Mouse (Mus musculus) embryonic facial prominence, embryonic 13.5 days (tissue): Measurements from ENCODE around the gene Pax1. TPM values are rescaled to one million over a fixed set of nuclear protein-coding genes. Genes with fewer than 3 reads are reported as not detected.
A peak's percentile ranks its signal among the peaks of the same experiment; 100 is the strongest.

Experiments
- ATAC-seq: fragments of 200-750 bp; cut with Nextera tagmentation; 2 replicates; pipeline ENCODE4 v1.8.0; 2017; ENCODE audit warnings: low read depth; ENCODE audit not compliant: insufficient number of reproducible peaks, insufficient read depth, low FRiP score, low TSS enrichment
- H3K27ac ChIP-seq: fragments of 300-500 bp; sonication (generic); 2 replicates; pipeline ENCODE4 v1.5.1; 2015; ENCODE audit warnings: moderate library complexity, mild to moderate bottlenecking, inconsistent platforms
- H3K27me3 ChIP-seq: fragments of 300-500 bp; sonication (generic); 2 replicates; pipeline ENCODE4 v1.6.1; 2015; ENCODE audit warnings: mild to moderate bottlenecking, inconsistent platforms
- H3K36me3 ChIP-seq: fragments of 300-500 bp; sonication (generic); 2 replicates; pipeline ENCODE4 v1.6.1; 2015; ENCODE audit warnings: mild to moderate bottlenecking, inconsistent platforms
- H3K4me1 ChIP-seq: fragments of 300-500 bp; sonication (generic); 2 replicates; pipeline ENCODE4 v1.6.1; 2015; ENCODE audit warnings: inconsistent platforms
- H3K4me2 ChIP-seq: fragments of 300-500 bp; sonication (generic); 2 replicates; pipeline ENCODE4 v1.6.1; 2015; ENCODE audit warnings: moderate library complexity, mild to moderate bottlenecking, inconsistent platforms
- H3K4me3 ChIP-seq: fragments of 300-500 bp; sonication (generic); 2 replicates; pipeline ENCODE4 v1.5.1; 2015; ENCODE audit warnings: mild to moderate bottlenecking, inconsistent platforms
- H3K9ac ChIP-seq: fragments of 300-500 bp; sonication (generic); 2 replicates; pipeline ENCODE4 v1.6.1; 2015; ENCODE audit warnings: mild to moderate bottlenecking, inconsistent platforms
- H3K9me3 ChIP-seq: fragments of 300-500 bp; sonication (generic); 2 replicates; pipeline ENCODE4 v1.6.1; 2016; ENCODE audit warnings: inconsistent platforms
- WGBS: fragments of 180-500 bp; shearing (Covaris S2); methylation state at CpG from one replicate; pipeline ENCODE4 v1.1.7; 2015; ENCODE audit warnings: mixed read lengths; 5-methylcytosine and 5-hydroxymethylcytosine counted together
- polyA plus RNA-seq: library from polyadenylated mRNA; unstranded; fragments of >200 nt; fragmentation: Nextera tagmentation; extraction: Ambion mirVana; gene quantifications from 2 replicates; pipeline ENCODE4 v1.2.1, GENCODE M21; 2015

Gene Pax1
- polyA plus RNA-seq, 1 experiment from 2014 or later, result 17.8 TPM

DNA sequence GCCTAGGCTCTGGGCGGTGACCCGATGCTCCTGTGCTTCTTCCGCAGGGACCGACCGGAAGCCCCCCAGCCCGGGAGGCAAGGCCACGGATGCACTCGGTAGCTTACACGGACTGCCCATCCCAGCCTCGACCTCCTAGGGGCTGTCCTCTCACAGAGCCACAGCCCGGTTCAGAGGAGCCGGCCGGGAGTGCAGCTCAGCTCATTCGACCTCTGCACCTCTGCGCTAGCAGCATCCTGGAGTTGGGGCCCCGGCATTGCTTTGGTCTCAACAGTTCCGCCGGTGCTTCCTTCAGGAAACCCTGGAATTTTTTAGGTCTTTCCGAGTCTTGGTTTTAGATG is 11.9 kb downstream of the Pax1 start:
- Histone ChIP-seq H3K9ac (0 out of 2 replicates have a peak overlapping the region, but pooled peaks have one; percentile 51), H3K9me3 (no peaks in the 10 kb centered on the region), H3K4me3 (no peak overlapping the region), H3K27me3 (peaks cover 89% of the 10 kb centered on the region), H3K27ac (no peak overlapping the region), H3K36me3 (no peaks in the 10 kb centered on the region), H3K4me1 (peaks cover 15% of the 10 kb centered on the region), H3K4me2 (peak overlapping the region; percentile 28; the same call in 1 of the 2 replicates)
- no peak for ATAC-seq
- WGBS, result 11% methylated on average over 19 of the region's 19 CpGs

DNA sequence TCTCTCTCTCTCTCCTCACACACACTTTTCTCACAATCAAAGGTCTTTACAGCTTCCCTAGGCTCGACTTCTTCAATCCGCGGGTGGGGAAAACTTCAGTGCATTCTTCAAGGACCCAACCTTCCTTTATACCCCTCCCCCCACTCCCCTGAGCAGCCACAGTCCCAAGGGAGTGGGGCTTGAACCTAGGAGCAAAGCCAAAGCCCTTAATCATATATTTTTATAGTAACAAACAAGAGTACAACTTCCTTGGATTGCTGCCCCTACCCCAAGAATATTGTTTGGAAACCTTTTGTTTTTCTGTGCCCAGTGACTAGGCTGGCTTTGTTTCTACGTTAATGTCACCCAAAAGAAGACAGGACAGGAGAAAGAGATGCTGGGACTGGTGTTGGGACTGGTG is 12.5 kb downstream of the Pax1 start:
- H3K36me3 ChIP-seq, result no peaks in the 10 kb centered on the region
- H3K9me3 ChIP-seq, result no peaks in the 10 kb centered on the region
- H3K27me3 ChIP-seq, result peaks cover 89% of the 10 kb centered on the region
- peaks cover 15% of the 10 kb centered on the region for H3K4me1 ChIP-seq
- H3K4me3 ChIP-seq, result no peak overlapping the region
- WGBS, result 5% methylated on average over 4 of the region's 4 CpGs
- no peak overlapping the region for H3K4me2 ChIP-seq
- H3K9ac ChIP-seq, result no peak overlapping the region
- ATAC-seq, result no peak
- no peak overlapping the region for H3K27ac ChIP-seq

DNA sequence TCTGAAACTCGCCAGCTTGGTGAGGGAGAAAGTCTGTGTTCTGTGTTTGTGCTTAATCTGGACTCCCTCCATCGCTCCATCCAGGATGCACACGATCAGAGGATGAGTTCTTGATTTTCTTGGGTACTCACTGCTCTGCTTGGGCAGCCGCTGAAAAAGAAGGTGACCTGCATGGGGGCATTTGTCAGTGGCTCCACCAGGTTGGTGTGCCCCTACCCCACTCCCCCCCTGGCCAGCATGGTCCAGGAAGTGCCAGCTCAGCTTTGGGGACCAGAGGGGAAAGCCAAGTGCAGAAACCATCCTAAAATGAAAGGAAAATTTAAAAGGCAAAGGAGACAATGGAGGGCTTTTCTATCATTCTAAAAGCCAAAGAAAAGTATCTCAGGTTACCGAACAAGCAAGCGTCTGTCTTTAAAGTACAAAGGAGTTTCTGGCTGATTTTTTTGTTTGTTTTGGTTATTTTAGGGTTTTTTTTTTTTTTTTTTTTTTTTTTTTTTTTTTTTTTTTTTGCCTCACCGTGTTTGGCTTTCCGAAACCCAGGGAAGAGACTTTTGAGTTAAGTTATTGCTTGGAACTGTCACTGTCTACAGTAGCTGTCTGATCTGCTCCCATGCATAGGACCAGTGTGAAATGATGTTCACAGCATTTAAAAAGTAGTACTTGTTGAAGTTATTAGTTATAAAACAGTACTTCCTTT is 13.4 kb downstream of the Pax1 start:
- Histone ChIP-seq H3K4me3 (no peak overlapping the region), H3K9me3 (no peaks in the 10 kb centered on the region), H3K9ac (no peak overlapping the region), H3K27ac (no peak overlapping the region), H3K27me3 (peaks cover 84% of the 10 kb centered on the region), H3K4me1 (peaks cover 15% of the 10 kb centered on the region), H3K36me3 (no peaks in the 10 kb centered on the region), H3K4me2 (no peak overlapping the region)
- no peak for ATAC-seq
- WGBS, result 19% methylated on average over 8 of the region's 8 CpGs

DNA sequence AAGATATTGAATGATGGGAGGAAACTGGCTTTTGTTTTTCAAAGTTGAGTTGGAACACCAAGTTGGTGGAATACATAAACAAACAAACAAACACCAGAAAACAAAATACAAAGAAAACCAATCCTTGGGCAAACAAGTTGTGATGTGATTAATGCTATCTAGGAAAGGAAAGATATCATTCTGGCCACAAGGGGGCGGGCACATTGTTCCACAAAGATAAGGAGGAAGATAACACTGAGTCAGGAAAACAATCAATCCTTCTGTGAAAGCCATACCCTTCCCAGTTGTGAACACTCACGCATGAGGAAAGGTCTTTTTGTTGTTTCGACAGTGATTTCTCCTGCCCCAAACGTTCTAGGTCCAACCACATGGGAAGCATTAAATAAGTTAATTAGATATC is 17.2 kb downstream of the Pax1 start:
- Histone ChIP-seq H3K27ac (no peak overlapping the region), H3K4me1 (peaks cover 9% of the 10 kb centered on the region), H3K36me3 (no peaks in the 10 kb centered on the region), H3K4me2 (no peak overlapping the region), H3K27me3 (peaks cover 55% of the 10 kb centered on the region), H3K9ac (no peak overlapping the region), H3K9me3 (no peaks in the 10 kb centered on the region), H3K4me3 (no peak overlapping the region)
- no peak for ATAC-seq
- 8% methylated on average over 4 of the region's 4 CpGs for WGBS

DNA sequence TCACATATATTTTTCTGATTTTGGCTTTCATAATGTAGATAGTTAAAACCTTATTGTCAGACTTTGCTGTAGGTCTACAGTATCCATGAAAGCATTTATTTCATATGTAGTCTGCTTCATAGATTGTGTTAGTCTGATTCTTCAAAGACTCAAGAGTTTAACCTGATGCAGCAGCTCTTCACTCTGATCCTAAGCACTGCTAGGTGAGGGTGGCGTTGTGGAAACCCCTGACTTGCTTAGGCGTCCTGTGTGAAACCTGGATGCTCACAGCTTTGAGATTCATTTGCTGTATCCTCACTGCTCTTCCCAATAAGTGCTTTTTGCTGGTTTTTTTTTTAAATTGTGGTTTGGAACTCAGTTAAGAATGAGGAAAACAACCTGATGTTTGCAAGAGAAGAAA is 21.6 kb downstream of the Pax1 start:
- H3K9me3 ChIP-seq, result no peaks in the 10 kb centered on the region
- H3K9ac ChIP-seq, result no peak overlapping the region
- WGBS, result 88% methylated on average over 2 of the region's 2 CpGs

DNA sequence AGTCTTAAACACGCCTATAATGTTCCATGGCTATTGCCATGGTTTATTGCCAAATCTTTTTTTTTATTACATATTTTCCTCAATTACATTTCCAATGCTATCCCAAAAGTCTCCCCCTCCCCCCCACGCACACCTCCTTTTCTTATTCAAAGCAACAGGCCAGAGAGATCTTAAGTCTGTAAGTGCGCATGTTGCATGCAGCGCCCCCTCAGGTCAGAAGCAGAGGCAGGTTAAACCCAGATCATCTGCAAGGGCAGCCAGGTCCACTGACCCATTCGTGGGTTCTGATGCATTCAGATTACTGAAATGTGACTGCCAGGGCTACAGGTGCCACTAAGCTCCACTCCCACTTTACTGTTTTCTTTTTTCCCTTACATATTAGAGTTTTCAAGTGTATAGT is 25.2 kb downstream of the Pax1 start:
- H3K27me3 ChIP-seq, result no peaks in the 10 kb centered on the region
- 49% methylated on average over 5 of the region's 5 CpGs for WGBS
- H3K9ac ChIP-seq, result no peak overlapping the region
- no peaks in the 10 kb centered on the region for H3K9me3 ChIP-seq
- H3K4me3 ChIP-seq, result no peak overlapping the region
- H3K4me1 ChIP-seq, result no peaks in the 10 kb centered on the region
- no peaks in the 10 kb centered on the region for H3K36me3 ChIP-seq
- no peak for ATAC-seq
- no peak overlapping the region for H3K4me2 ChIP-seq
- no peak overlapping the region for H3K27ac ChIP-seq

More for the DNA sequence above, 21.6 kb downstream of the Pax1 start:
- Histone ChIP-seq H3K36me3 (no peaks in the 10 kb centered on the region), H3K4me2 (no peak overlapping the region), H3K27ac (no peak overlapping the region), H3K27me3 (0 out of 2 replicates have a peak, but pooled peaks cover 11% of the 10 kb centered on the region), H3K4me3 (no peak overlapping the region), H3K4me1 (no peaks in the 10 kb centered on the region)
- ATAC-seq, result no peak

DNA sequence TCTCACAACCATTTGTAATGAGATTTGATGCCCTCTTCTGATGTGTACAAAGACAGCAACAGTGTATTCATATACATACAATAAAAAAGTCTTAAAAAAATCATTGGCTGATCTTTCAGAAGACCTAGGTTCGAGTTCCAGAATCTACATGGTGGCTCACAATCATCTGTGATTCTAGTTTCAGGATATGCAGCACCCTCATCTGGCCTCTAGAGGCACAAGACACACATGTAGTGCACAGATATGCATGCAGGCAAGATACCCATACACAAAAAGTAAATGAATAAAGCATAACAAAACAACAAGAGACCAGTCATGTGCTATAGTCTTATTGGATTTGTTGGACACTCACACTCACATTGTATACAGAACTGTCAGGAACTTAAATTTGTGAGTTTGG is 47.6 kb downstream of the Pax1 start:
- H3K27ac ChIP-seq, result no peak overlapping the region
- H3K9ac ChIP-seq, result no peak overlapping the region
- no peaks in the 10 kb centered on the region for H3K36me3 ChIP-seq
- no peaks in the 10 kb centered on the region for H3K27me3 ChIP-seq
- WGBS, result 67% methylated on average over 1 of the region's 1 CpGs
- H3K4me3 ChIP-seq, result no peak overlapping the region
- no peaks in the 10 kb centered on the region for H3K4me1 ChIP-seq
- no peak overlapping the region for H3K4me2 ChIP-seq
- H3K9me3 ChIP-seq, result no peaks in the 10 kb centered on the region
- no peak for ATAC-seq

DNA sequence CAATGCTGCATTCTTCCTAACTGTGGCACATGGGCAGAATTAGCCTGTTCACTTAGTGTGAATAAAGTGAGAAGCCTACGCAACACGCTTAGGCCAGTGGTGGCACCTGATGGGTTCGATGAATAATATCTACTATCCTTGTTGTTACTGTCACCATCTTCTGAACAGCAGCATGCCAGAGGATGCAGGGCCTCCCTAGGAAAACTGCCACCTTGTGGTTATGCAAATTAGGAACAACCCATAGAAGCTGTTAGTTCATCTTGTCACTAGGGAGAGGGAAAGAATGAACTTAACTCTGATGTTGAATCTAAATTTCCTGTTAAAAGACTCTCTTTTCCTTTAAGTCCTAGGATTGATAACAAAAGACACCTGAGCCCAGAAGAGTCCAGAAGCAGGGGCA is 53.3 kb downstream of the Pax1 start:
- 86% methylated on average over 3 of the region's 3 CpGs for WGBS
- Histone ChIP-seq H3K9me3 (no peaks in the 10 kb centered on the region), H3K4me2 (no peak overlapping the region), H3K27me3 (no peaks in the 10 kb centered on the region), H3K36me3 (no peaks in the 10 kb centered on the region), H3K4me3 (no peak overlapping the region), H3K4me1 (peaks cover 5% of the 10 kb centered on the region; the same call in 1 of the 2 replicates), H3K27ac (no peak overlapping the region), H3K9ac (no peak overlapping the region)
- ATAC-seq, result no peak

DNA sequence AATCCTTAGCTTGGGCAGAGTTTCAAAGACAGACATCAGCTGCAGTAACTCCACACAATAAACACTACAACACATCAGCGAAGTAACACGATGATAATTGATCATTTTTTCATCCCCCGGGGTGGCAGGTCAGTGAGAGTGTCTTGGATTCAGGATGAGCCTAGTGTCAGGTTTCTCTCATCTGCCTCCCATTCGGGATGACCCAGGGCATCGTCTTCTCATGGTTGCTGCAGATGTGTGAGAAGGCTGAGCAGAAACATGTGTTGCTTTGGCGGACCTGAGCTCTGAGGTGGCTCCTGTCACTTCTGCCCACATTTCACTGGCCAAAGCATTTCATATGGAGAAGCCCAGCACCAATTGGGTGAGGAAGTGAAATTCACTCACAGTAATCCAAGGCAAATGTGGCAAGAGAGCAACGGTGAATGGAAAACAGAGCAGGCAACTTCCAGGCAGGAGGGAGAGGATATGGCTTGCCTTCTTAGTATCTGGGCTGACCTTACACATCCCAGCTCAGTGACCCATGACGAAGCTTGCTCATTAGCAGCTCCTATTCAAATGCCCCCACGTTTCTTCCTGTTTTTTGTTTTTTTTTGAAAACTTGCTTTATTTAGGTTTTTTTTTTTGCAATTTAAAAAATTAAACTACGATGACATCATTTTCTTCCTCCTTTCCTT is 63.0 kb downstream of the Pax1 start:
- Histone ChIP-seq H3K4me1 (no peaks in the 10 kb centered on the region), H3K9me3 (no peaks in the 10 kb centered on the region), H3K36me3 (no peaks in the 10 kb centered on the region), H3K27me3 (no peaks in the 10 kb centered on the region), H3K27ac (no peak overlapping the region), H3K9ac (no peak overlapping the region), H3K4me2 (no peak overlapping the region), H3K4me3 (no peak overlapping the region)
- ATAC-seq, result no peak
- WGBS, result 23% methylated on average over 10 of the region's 10 CpGs

DNA sequence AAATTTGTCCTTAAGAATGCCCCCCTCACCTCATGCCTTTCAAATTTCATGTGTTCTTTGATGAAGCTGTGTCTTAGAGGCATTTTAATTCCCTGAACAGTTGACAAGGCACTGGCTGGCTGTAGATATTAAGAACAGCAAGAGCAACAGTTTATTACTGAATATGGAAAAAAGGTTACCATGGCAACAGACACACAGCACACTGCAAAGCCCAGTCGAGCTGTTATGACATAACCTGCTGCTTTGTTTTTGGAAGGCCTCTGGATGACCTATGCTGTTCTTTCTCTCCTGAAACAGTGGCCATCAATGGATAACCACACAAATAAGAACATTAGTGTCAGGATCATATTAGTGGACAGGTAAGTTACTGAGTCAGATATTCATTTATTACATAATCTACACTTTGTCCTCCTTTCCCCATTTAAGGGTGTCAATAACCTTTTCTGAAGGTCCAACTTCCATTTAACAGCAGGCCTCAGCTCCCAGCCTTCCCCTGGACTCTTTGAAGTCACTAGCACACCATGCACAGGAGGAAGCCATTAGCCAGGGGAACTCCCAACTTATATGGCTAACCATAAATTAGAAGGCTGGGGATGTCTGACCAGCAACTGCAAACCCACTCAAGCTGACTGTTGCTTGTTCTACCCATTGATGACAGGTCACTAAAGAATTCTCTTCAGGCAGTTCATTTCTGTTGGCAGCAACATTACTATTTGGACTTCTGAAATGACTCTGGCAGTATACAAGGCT is 68.1 kb downstream of the Pax1 start:
- Histone ChIP-seq H3K4me3 (no peak overlapping the region), H3K4me1 (no peaks in the 10 kb centered on the region), H3K9ac (no peak overlapping the region), H3K36me3 (no peaks in the 10 kb centered on the region), H3K9me3 (no peaks in the 10 kb centered on the region), H3K4me2 (no peak overlapping the region), H3K27ac (no peak overlapping the region), H3K27me3 (no peaks in the 10 kb centered on the region)
- WGBS, result 26% methylated on average over 1 of the region's 1 CpGs
- no peak for ATAC-seq

DNA sequence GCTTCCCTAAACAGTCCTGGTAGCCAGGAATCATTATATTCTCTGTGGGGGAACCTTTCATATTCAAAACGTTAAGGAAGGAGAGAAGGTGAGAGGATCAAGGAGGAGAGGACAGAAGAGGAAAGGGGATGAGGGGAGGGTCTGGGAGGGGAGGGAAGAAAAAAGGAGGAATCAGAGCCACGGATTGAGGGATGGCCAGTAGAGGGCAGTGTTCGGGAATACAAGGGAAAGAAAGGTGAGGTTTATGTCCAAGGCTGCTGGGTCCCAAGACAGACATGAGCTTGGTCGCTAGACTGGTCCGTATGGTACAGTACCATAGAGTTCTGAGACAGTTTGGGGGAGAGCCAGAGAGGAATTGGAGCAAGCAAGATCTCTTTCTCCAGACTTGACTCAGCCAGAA is 71.4 kb downstream of the Pax1 start:
- Histone ChIP-seq H3K9me3 (no peaks in the 10 kb centered on the region), H3K36me3 (no peaks in the 10 kb centered on the region), H3K9ac (no peak overlapping the region), H3K27ac (no peak overlapping the region), H3K4me2 (no peak overlapping the region), H3K27me3 (no peaks in the 10 kb centered on the region), H3K4me1 (no peaks in the 10 kb centered on the region), H3K4me3 (no peak overlapping the region)
- WGBS, result 27% methylated on average over 5 of the region's 5 CpGs
- ATAC-seq, result no peak
